Mouse (Mus musculus): ENCODE results near the gene Dennd1a.

GRCm38 (mm10) chr2:38139536-38139935 is 147.7 kb downstream of the Dennd1a start:
- TF ChIP-seq CTCF (conservative IDR thresholded peaks at IDR 0.05; ENCODE audit: insufficient read depth, insufficient read length, low read depth, low read length) (no peak), POLR2A (IDR thresholded peaks at IDR 0.05; ENCODE audit: low read depth, low read length) (no peak)
